Mouse (Mus musculus): ENCODE data around the gene Myo1d. TPM values are rescaled to one million over a fixed set of nuclear protein-coding genes. Genes with fewer than 3 reads are reported as not detected.

The Myo1d gene
- polyA plus RNA-seq, 1 experiment = 10.8 TPM

DNA sequence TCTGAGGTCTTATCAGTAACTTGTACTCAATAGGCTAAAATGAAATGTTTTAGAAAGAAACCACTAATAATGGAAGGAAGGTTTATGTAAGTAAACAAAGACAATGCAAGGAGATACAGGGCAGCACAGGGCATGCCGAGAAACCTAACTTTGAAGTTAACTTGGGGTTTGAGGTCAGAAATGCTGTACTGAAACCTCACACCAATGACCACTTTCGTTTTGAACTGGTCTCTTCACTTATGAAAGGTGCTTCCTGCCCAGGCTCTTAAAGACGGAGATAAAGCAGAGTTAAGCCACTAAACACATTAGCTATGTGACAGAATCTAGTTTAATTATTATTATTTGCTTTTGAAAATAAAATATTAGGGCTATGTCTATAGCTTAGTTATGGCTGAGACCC is 204.0 kb downstream of the Myo1d start:
- no peaks in the 10 kb centered on the region for H3K27me3 ChIP-seq (ENCODE audit: control insufficient read depth, insufficient read depth, insufficient read length)
- H3ac ChIP-seq (ENCODE audit: control insufficient read depth, insufficient read length, low read depth) = no peak overlapping the region
- TF ChIP-seq MAX (IDR thresholded peaks at IDR 0.05) = no peak
- TF ChIP-seq USF1 (IDR thresholded peaks at IDR 0.05; ENCODE audit: low read depth) = no peak
- TF ChIP-seq MYOG (IDR thresholded peaks at IDR 0.05; ENCODE audit: control insufficient read depth, extremely low read depth, insufficient read length) = no peak
- TF ChIP-seq MYOD1 (IDR thresholded peaks at IDR 0.05; ENCODE audit: control insufficient read depth, insufficient read length, low read depth) = no peak
- TF ChIP-seq CEBPB (IDR thresholded peaks at IDR 0.05; ENCODE audit: low read depth) = no peak
- no peak for TF ChIP-seq CTCF (IDR thresholded peaks at IDR 0.05; ENCODE audit: control insufficient read depth, insufficient read depth, insufficient read length)
- TF ChIP-seq FOSL1 (IDR thresholded peaks at IDR 0.05; ENCODE audit: insufficient read depth, low read length, poor library complexity, severe bottlenecking) = no peak
- no peak overlapping the region for H3K4me3 ChIP-seq (ENCODE audit: insufficient read depth, poor library complexity, severe bottlenecking)
- no peaks in the 10 kb centered on the region for H3K79me2 ChIP-seq (ENCODE audit: control insufficient read depth, insufficient read depth)
- H3K36me3 ChIP-seq (ENCODE audit: control insufficient read depth, insufficient read depth) = no peaks in the 10 kb centered on the region
- H3K79me3 ChIP-seq (ENCODE audit: low read depth) = no peaks in the 10 kb centered on the region

DNA sequence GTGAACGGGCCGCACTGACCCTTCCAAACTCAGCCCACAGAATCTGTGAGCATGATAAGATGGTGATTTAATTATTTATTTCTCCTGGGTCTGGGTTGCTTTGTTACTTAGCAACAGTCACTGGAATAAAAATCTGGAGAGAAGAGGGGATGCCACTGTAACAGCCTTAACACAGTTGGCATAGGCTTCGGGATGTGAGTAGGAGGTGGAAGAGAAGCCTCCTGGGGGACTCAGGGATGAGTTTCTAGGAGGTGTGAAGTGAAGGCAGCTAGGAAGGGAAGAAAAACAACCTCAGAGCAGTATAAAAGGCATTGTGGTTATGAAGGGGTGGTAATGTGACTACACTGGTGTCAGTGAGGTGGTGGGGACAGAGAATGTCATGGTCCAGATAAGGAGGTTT is 213.5 kb downstream of the Myo1d start:
- no peak overlapping the region for H3ac ChIP-seq (ENCODE audit: control insufficient read depth, insufficient read length, low read depth)
- TF ChIP-seq CEBPB (IDR thresholded peaks at IDR 0.05; ENCODE audit: low read depth) (no peak), CTCF (IDR thresholded peaks at IDR 0.05; ENCODE audit: control insufficient read depth, insufficient read depth, insufficient read length) (no peak), USF1 (IDR thresholded peaks at IDR 0.05; ENCODE audit: low read depth) (no peak), MAX (IDR thresholded peaks at IDR 0.05) (no peak)
- H3K79me3 ChIP-seq (ENCODE audit: low read depth) = no peaks in the 10 kb centered on the region
- H3K4me3 ChIP-seq (ENCODE audit: insufficient read depth, poor library complexity, severe bottlenecking) = no peak overlapping the region
- no peaks in the 10 kb centered on the region for H3K27me3 ChIP-seq (ENCODE audit: control insufficient read depth, insufficient read depth, insufficient read length)
- H3K36me3 ChIP-seq (ENCODE audit: control insufficient read depth, insufficient read depth) = no peaks in the 10 kb centered on the region
- H3K79me2 ChIP-seq (ENCODE audit: control insufficient read depth, insufficient read depth) = no peaks in the 10 kb centered on the region

DNA sequence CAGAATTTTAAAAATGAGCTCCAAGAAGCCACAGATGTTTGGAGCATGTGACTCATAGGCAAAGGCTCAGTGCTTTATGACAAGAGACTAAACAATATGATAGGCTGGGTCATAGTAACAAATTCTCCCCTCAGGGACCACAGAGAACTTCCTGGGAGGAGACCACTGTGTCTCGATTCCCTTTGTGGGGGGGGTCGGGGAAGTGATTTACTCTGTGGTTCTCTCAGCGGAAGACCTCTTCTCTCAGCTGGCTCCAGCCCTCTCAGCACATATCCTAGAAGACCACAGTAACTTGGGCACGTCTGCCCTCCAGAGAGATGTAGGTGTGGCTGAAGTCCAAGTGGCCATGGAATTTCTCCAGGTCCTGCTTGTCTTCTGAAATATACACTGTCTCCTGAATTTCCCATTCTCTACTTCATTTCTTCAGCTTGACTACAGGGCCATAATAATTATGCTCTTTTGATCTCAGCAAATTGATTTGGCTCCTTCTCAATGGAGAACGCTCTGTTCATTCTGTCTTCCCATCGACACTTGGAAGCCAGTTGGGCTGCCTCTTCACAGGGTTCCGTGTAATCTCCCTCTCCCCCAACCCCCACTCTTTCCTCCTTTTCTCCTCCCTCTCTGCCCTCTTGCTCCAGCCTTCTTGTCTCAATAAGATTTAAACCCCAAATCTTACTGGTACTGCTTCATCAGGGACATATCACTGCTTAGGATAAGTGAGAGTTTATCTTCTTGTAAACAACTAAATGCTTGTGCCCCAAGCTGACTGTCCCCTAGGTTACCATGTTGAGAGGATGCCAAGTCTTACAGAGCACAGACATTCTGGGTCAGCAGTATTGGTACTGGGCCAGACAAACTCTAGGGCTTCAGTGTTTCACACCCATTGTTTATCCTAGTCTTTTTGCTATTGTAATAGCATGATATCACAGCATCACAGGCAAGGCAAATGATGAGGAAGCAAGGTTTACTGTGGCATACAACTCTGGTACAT is 214.6 kb downstream of the Myo1d start:
- no peaks in the 10 kb centered on the region for H3K79me2 ChIP-seq (ENCODE audit: control insufficient read depth, insufficient read depth)
- no peaks in the 10 kb centered on the region for H3K79me3 ChIP-seq (ENCODE audit: low read depth)
- no peaks in the 10 kb centered on the region for H3K36me3 ChIP-seq (ENCODE audit: control insufficient read depth, insufficient read depth)
- no peak overlapping the region for H3K4me3 ChIP-seq (ENCODE audit: insufficient read depth, poor library complexity, severe bottlenecking)
- no peak overlapping the region for H3ac ChIP-seq (ENCODE audit: control insufficient read depth, insufficient read length, low read depth)
- no peaks in the 10 kb centered on the region for H3K27me3 ChIP-seq (ENCODE audit: control insufficient read depth, insufficient read depth, insufficient read length)
- TF ChIP-seq MAX (IDR thresholded peaks at IDR 0.05) = no peak
- no peak for TF ChIP-seq MYOG (IDR thresholded peaks at IDR 0.05; ENCODE audit: control insufficient read depth, extremely low read depth, insufficient read length)
- TF ChIP-seq CEBPB (IDR thresholded peaks at IDR 0.05; ENCODE audit: low read depth) = no peak
- peak; percentile 84 for TF ChIP-seq USF1 (IDR thresholded peaks at IDR 0.05; ENCODE audit: low read depth)
- TF ChIP-seq FOSL1 (IDR thresholded peaks at IDR 0.05; ENCODE audit: insufficient read depth, low read length, poor library complexity, severe bottlenecking) = peak; percentile 26
- no peak for TF ChIP-seq CTCF (IDR thresholded peaks at IDR 0.05; ENCODE audit: control insufficient read depth, insufficient read depth, insufficient read length)
- TF ChIP-seq MYOD1 (IDR thresholded peaks at IDR 0.05; ENCODE audit: control insufficient read depth, insufficient read length, low read depth) = peak; percentile 19

DNA sequence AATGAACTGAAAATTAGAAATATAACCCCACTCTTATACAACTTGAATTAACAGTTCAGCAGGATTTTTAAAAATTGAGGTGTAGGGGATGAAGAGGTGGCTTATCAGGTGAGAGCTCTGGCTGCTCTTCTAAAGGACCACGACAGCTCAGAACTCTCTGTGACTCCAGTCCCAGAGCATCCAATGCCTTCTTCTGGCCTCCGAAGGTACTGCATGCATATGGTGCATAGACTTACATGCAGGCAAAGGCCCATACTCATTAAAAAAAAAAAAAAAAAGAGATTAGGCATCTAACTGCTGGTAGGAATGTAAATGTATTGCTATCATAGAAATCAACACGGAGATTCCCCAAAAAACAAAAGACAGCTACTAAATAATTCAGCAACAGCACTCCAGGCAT is 217.3 kb downstream of the Myo1d start:
- no peak overlapping the region for H3ac ChIP-seq (ENCODE audit: control insufficient read depth, insufficient read length, low read depth)
- no peaks in the 10 kb centered on the region for H3K79me3 ChIP-seq (ENCODE audit: low read depth)
- TF ChIP-seq MAX (IDR thresholded peaks at IDR 0.05) (no peak), CTCF (IDR thresholded peaks at IDR 0.05; ENCODE audit: control insufficient read depth, insufficient read depth, insufficient read length) (no peak), USF1 (IDR thresholded peaks at IDR 0.05; ENCODE audit: low read depth) (no peak), CEBPB (IDR thresholded peaks at IDR 0.05; ENCODE audit: low read depth) (no peak), MYOD1 (IDR thresholded peaks at IDR 0.05; ENCODE audit: control insufficient read depth, insufficient read length, low read depth) (no peak), MYOG (IDR thresholded peaks at IDR 0.05; ENCODE audit: control insufficient read depth, extremely low read depth, insufficient read length) (no peak), FOSL1 (IDR thresholded peaks at IDR 0.05; ENCODE audit: insufficient read depth, low read length, poor library complexity, severe bottlenecking) (no peak)
- no peaks in the 10 kb centered on the region for H3K79me2 ChIP-seq (ENCODE audit: control insufficient read depth, insufficient read depth)
- H3K4me3 ChIP-seq (ENCODE audit: insufficient read depth, poor library complexity, severe bottlenecking) = no peak overlapping the region
- H3K27me3 ChIP-seq (ENCODE audit: control insufficient read depth, insufficient read depth, insufficient read length) = no peaks in the 10 kb centered on the region
- no peaks in the 10 kb centered on the region for H3K36me3 ChIP-seq (ENCODE audit: control insufficient read depth, insufficient read depth)

DNA sequence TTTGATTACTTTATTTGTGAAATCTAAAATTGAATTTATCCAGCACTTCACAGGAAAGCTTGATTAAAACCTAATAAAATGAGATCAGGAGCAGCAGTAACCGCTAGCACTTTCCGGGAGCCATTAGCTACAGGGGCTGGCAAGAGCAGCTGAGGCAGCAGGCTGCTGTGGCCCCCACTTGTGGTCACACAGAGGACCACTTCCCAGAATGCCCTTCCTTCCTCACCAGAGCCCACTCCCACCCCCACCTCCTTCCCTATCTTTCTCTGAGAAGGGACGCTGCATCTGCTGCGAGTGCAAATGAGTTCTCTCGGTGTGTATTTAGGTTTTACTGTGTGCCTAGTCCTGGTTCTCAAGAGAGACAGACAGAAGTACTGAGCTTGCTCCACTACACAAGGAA is 219.1 kb downstream of the Myo1d start:
- Histone ChIP-seq H3K79me3 (ENCODE audit: low read depth) (no peaks in the 10 kb centered on the region), H3K36me3 (ENCODE audit: control insufficient read depth, insufficient read depth) (no peaks in the 10 kb centered on the region), H3K79me2 (ENCODE audit: control insufficient read depth, insufficient read depth) (no peaks in the 10 kb centered on the region), H3K4me3 (ENCODE audit: insufficient read depth, poor library complexity, severe bottlenecking) (no peak overlapping the region), H3ac (ENCODE audit: control insufficient read depth, insufficient read length, low read depth) (no peak overlapping the region), H3K27me3 (ENCODE audit: control insufficient read depth, insufficient read depth, insufficient read length) (no peaks in the 10 kb centered on the region)
- no peak for TF ChIP-seq MYOG (IDR thresholded peaks at IDR 0.05; ENCODE audit: control insufficient read depth, extremely low read depth, insufficient read length)
- no peak for TF ChIP-seq FOSL1 (IDR thresholded peaks at IDR 0.05; ENCODE audit: insufficient read depth, low read length, poor library complexity, severe bottlenecking)
- TF ChIP-seq MYOD1 (IDR thresholded peaks at IDR 0.05; ENCODE audit: control insufficient read depth, insufficient read length, low read depth) = no peak
- no peak for TF ChIP-seq MAX (IDR thresholded peaks at IDR 0.05)
- no peak for TF ChIP-seq USF1 (IDR thresholded peaks at IDR 0.05; ENCODE audit: low read depth)
- no peak for TF ChIP-seq CTCF (IDR thresholded peaks at IDR 0.05; ENCODE audit: control insufficient read depth, insufficient read depth, insufficient read length)
- TF ChIP-seq CEBPB (IDR thresholded peaks at IDR 0.05; ENCODE audit: low read depth) = no peak

Data from C2C12 (cell line).